Mouse (Mus musculus) myocyte (in vitro differentiated cells): ENCODE results near the gene Nrl. TPM values are rescaled to one million over a fixed set of nuclear protein-coding genes. Genes with fewer than 3 reads are reported as not detected.

Source experiments
- H3K27me3 ChIP-seq: one replicate; pipeline ENCODE4 v1.6.1; 2011; ENCODE audit not compliant: control insufficient read depth, insufficient read depth, insufficient read length
- H3K36me3 ChIP-seq: one replicate; pipeline ENCODE4 v1.6.1; 2011; ENCODE audit not compliant: control insufficient read depth, insufficient read depth
- H3K4me2 ChIP-seq: one replicate; pipeline ENCODE4 v1.6.1; 2011; ENCODE audit warnings: low read depth, control low read depth
- H3K4me3 ChIP-seq: one replicate; pipeline ENCODE4 v1.5.1; 2011; ENCODE audit warnings: mild to moderate bottlenecking, control low read depth, moderate library complexity
- H3K79me2 ChIP-seq: one replicate; pipeline ENCODE4 v1.6.1; 2011; ENCODE audit not compliant: control insufficient read depth, insufficient read depth
- H3ac ChIP-seq: one replicate; pipeline ENCODE4 v1.6.1; 2011; ENCODE audit not compliant: control insufficient read depth, insufficient read length
- CEBPB ChIP-seq: IDR thresholded peaks from 2 replicates; pipeline ENCODE4 v1.6.1; 2011; ENCODE audit warnings: mild to moderate bottlenecking, moderate library complexity; ENCODE audit not compliant: poor library complexity, insufficient read depth, severe bottlenecking
- E2F4 ChIP-seq: IDR thresholded peaks from one replicate; pipeline ENCODE4 v1.6.1; 2011; ENCODE audit warnings: mild to moderate bottlenecking, control low read depth, moderate library complexity; ENCODE audit not compliant: insufficient read depth
- MAX ChIP-seq: IDR thresholded peaks from one replicate; pipeline ENCODE4 v1.6.1; 2011; ENCODE audit warnings: low read depth, mild to moderate bottlenecking, control low read depth
- MYOD1 ChIP-seq, 3 experiments: IDR thresholded peaks; one replicate each; pipeline ENCODE4 v1.6.1; 2011; ENCODE audit warnings: control low read depth in 2 of 3, low read depth in 2 of 3, mild to moderate bottlenecking in 2 of 3, moderate library complexity in 1 of 3; ENCODE audit not compliant: insufficient read length in 2 of 3, control insufficient read depth in 1 of 3
- MYOG ChIP-seq, 3 experiments: IDR thresholded peaks; one replicate each; pipeline ENCODE4 v1.6.1; 2011; ENCODE audit warnings: control low read depth in 2 of 3, low read depth in 2 of 3, mild to moderate bottlenecking in 2 of 3; ENCODE audit not compliant: insufficient read length in 2 of 3, control insufficient read depth in 1 of 3, insufficient read depth in 1 of 3
- POLR2A ChIP-seq: IDR thresholded peaks from one replicate; pipeline ENCODE4 v1.6.1; 2011; ENCODE audit warnings: low read depth, mild to moderate bottlenecking, control low read depth, moderate library complexity; ENCODE audit not compliant: insufficient read length
- POLR2AphosphoS2 ChIP-seq: IDR thresholded peaks from one replicate; pipeline ENCODE4 v1.6.1; 2011; ENCODE audit warnings: low read depth, control low read depth; ENCODE audit not compliant: insufficient read length
- REST ChIP-seq: IDR thresholded peaks from one replicate; pipeline ENCODE4 v1.6.1; 2011; ENCODE audit warnings: mild to moderate bottlenecking, control low read depth, moderate library complexity; ENCODE audit not compliant: insufficient read depth, insufficient read length
- SRF ChIP-seq: IDR thresholded peaks from one replicate; pipeline ENCODE4 v1.6.1; 2011; ENCODE audit warnings: low read depth; ENCODE audit not compliant: control insufficient read depth, insufficient read length
- TCF12 ChIP-seq: IDR thresholded peaks from one replicate; pipeline ENCODE4 v1.6.1; 2011; ENCODE audit warnings: mild to moderate bottlenecking, control low read depth; ENCODE audit not compliant: poor library complexity, insufficient read depth, severe bottlenecking
- TCF3 ChIP-seq: IDR thresholded peaks from one replicate; pipeline ENCODE4 v1.6.1; 2011; ENCODE audit warnings: low read depth, control low read depth; ENCODE audit not compliant: insufficient read length
- USF1 ChIP-seq: IDR thresholded peaks from one replicate; pipeline ENCODE4 v1.6.1; 2011; ENCODE audit warnings: low read depth, mild to moderate bottlenecking, control low read depth, moderate library complexity
- polyA plus RNA-seq: library from polyadenylated mRNA; unstranded; fragments of >200 nt; fragmentation: generic; extraction: Trizol; gene quantifications from one replicate; pipeline ENCODE4 v1.2.1, GENCODE M21; 2012; ENCODE audit warnings: missing spikeins

Nrl gene
- polyA plus RNA-seq, 1 experiment, result not detected

- H3K4me2 ChIP-seq, result peak overlapping the region; percentile 94
- peak overlapping the region; percentile 17 for H3K4me3 ChIP-seq
- peaks cover 42% of the 10 kb centered on the region for H3K27me3 ChIP-seq
- no peaks in the 10 kb centered on the region for H3K36me3 ChIP-seq
- peak overlapping the region; percentile 26 for H3ac ChIP-seq
- H3K79me2 ChIP-seq, result no peaks in the 10 kb centered on the region
- TF ChIP-seq TCF12, result no peak
- peak; percentile 70 for TF ChIP-seq REST
Observed at GRCm38 (mm10) chr14:55491291-55491833, 33.4 kb downstream of the Nrl start.

- peaks cover 34% of the 10 kb centered on the region for H3K27me3 ChIP-seq
- H3K36me3 ChIP-seq, result no peaks in the 10 kb centered on the region
- H3K4me2 ChIP-seq, result peak within 1 kb of the TSS; percentile 94
- H3ac ChIP-seq, result peak within 1 kb of the TSS; percentile 26
- TF ChIP-seq MAX (no peak), MYOG (IDR thresholded peaks at IDR 0.05; ENCODE audit: control insufficient read depth in 1 of 3, insufficient read depth in 1 of 3, insufficient read length in 2 of 3, low read depth in 2 of 3) (no peak), POLR2AphosphoS2 (no peak), E2F4 (no peak), TCF12 (no peak), USF1 (no peak)
- peak within 1 kb of the TSS; percentile 17 for H3K4me3 ChIP-seq
- no peaks in the 10 kb centered on the region for H3K79me2 ChIP-seq
Observed at GRCm38 (mm10) chr14:55490361-55491201, 34.2 kb downstream of the Nrl start, which contains the start of gene Carmil3. Carmil3 (plus strand) TSS chr14:55490651.

DNA sequence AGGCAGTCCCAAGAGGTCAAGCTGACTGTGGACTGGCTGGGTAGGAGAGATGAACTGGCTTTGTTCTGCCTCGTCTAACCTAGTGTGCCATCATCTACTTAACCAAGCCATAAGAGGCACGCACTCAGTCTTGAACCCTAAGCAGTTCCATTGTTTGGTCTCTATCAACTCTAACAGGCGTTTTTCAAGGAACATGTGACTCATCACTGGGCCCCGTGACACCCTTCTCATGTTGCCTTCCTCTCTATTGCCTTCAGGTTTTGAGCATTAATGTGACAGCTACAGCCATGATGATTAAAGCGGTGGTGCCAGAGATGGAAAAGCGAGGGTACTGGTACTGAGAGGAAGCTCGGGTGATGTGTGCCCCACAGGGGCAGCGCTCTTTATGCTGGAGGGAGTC is 37.9 kb downstream of the Nrl start:
- no peak for TF ChIP-seq SRF
- TF ChIP-seq MAX, result no peak
- no peak for TF ChIP-seq TCF12
- no peak for TF ChIP-seq CEBPB
- no peak for TF ChIP-seq MYOD1 (IDR thresholded peaks at IDR 0.05; ENCODE audit: control insufficient read depth in 1 of 3, insufficient read length in 2 of 3, low read depth in 2 of 3)
- TF ChIP-seq TCF3, result no peak
- TF ChIP-seq REST, result no peak
- no peak for TF ChIP-seq E2F4
- no peak for TF ChIP-seq USF1
- TF ChIP-seq POLR2AphosphoS2, result no peak
- TF ChIP-seq POLR2A, result no peak
- no peak for TF ChIP-seq MYOG (IDR thresholded peaks at IDR 0.05; ENCODE audit: control insufficient read depth in 1 of 3, insufficient read depth in 1 of 3, insufficient read length in 2 of 3, low read depth in 2 of 3)

DNA sequence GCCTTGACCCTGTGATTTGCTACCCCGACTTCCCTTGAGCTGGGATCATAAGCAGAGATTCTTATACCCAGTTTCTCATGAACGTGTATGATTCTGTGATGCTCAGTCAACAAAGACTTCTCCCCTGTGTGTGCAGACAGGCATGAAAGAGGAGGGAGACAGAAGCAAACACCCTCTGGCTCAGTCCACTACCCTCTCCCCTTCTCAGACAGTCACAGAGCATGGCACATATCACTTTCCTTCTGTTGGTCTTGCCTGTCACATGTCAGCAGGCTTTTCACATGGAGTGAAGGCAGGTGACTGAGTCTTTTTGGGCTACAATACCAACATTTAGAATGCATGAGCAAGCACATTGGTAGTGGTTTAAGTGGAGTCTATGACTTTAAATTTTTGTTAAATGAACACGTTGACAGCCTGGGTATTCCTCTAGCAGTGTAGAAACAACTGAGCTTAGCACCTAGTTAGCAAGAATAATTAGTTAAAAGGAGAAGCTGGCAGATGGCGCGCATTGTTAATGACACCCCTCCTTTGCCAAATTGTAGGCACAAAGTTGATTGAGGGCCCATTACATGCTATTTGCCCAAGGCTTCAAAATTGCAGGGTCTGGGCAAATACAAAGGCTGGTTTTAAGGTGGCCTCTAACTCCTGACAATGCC is 40.2 kb downstream of the Nrl start:
- H3K36me3 ChIP-seq, result no peaks in the 10 kb centered on the region
- H3K79me2 ChIP-seq, result no peaks in the 10 kb centered on the region
- TF ChIP-seq CEBPB, result no peak
- no peak for TF ChIP-seq TCF12
- TF ChIP-seq USF1, result no peak
- no peak overlapping the region for H3K4me3 ChIP-seq
- H3K27me3 ChIP-seq, result no peaks in the 10 kb centered on the region
- H3K4me2 ChIP-seq, result no peak overlapping the region
- no peak overlapping the region for H3ac ChIP-seq

More for the DNA sequence above, 37.9 kb downstream of the Nrl start:
- Histone ChIP-seq H3K27me3 (no peaks in the 10 kb centered on the region), H3K4me2 (no peak overlapping the region), H3K36me3 (no peaks in the 10 kb centered on the region), H3K4me3 (no peak overlapping the region), H3K79me2 (no peaks in the 10 kb centered on the region), H3ac (no peak overlapping the region)

DNA sequence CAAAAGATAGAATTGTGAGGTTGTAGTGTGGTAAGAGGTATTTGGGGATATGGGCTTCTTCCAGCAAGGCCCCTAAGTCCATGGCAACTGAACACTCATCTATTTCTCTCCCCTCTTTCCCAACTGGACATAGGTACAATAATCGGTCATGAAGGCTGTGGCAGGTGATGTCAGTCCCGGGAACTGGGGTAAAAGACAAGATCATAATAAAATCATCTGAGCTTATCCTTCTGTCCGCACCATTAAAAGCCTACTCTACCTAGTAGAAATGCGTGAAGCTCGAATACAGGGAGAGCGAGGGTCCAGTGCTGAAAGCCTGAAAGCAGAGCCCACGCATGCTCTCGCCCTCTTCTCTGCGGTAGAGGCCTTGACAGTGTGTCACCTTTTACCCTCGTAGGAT is 45.2 kb downstream of the Nrl start:
- Histone ChIP-seq H3K4me2 (peak overlapping the region; percentile 86), H3K79me2 (no peaks in the 10 kb centered on the region), H3ac (no peak overlapping the region), H3K4me3 (peak overlapping the region; percentile 65), H3K27me3 (no peaks in the 10 kb centered on the region), H3K36me3 (no peaks in the 10 kb centered on the region)
- TF ChIP-seq USF1 (no peak), E2F4 (no peak), TCF12 (no peak), POLR2A (no peak), POLR2AphosphoS2 (no peak), REST (no peak), MYOD1 (IDR thresholded peaks at IDR 0.05; ENCODE audit: control insufficient read depth in 1 of 3, insufficient read length in 2 of 3, low read depth in 2 of 3) (no peak), CEBPB (no peak), MYOG (IDR thresholded peaks at IDR 0.05; ENCODE audit: control insufficient read depth in 1 of 3, insufficient read depth in 1 of 3, insufficient read length in 2 of 3, low read depth in 2 of 3) (no peak), SRF (no peak), MAX (no peak), TCF3 (no peak)
